Mouse (Mus musculus) lung, postnatal 25 days (tissue): ENCODE measurements around the gene Tcf3.

Source experiments
- DNase-seq: peaks from one replicate; pipeline ENCODE4 v3.0.0; 2022; ENCODE audit warnings: low spot score

The Tcf3 gene

GRCm38 (mm10) chr10:80433513-80434232 lies at the start of gene Tcf3:
Gene Tcf3, minus strand, starts transcription at chr10:80433647.
- peak; percentile 99 for DNase-seq

GRCm38 (mm10) chr10:80481002-80481401 lies 47.6 kb upstream of the Tcf3 start:
- no peak for DNase-seq

- DNase-seq: no peak
Observed at GRCm38 (mm10) chr10:80478531-80478930, 45.1 kb upstream of the Tcf3 start.

GRCm38 (mm10) chr10:80475290-80475959 lies 42.0 kb upstream of the Tcf3 start:
- peak; percentile 86 for DNase-seq

- no peak for DNase-seq
Observed at GRCm38 (mm10) chr10:80465066-80465465, 31.6 kb upstream of the Tcf3 start.

GRCm38 (mm10) chr10:80464381-80465035 lies 31.1 kb upstream of the Tcf3 start:
- no peak for DNase-seq

GRCm38 (mm10) chr10:80461346-80461745 lies 27.9 kb upstream of the Tcf3 start:
- no peak for DNase-seq

GRCm38 (mm10) chr10:80460324-80460723 lies 26.9 kb upstream of the Tcf3 start:
- no peak for DNase-seq

GRCm38 (mm10) chr10:80459671-80460070 lies 26.2 kb upstream of the Tcf3 start:
- no peak for DNase-seq

GRCm38 (mm10) chr10:80459236-80459635 lies 25.8 kb upstream of the Tcf3 start:
- no peak for DNase-seq

- no peak for DNase-seq
Observed at GRCm38 (mm10) chr10:80455697-80456096, 22.2 kb upstream of the Tcf3 start.

- no peak for DNase-seq
Observed at GRCm38 (mm10) chr10:80454781-80455180, 21.3 kb upstream of the Tcf3 start.

GRCm38 (mm10) chr10:80453601-80454000 lies 20.2 kb upstream of the Tcf3 start:
- DNase-seq: no peak

- DNase-seq: no peak
Observed at GRCm38 (mm10) chr10:80450599-80450998, 17.2 kb upstream of the Tcf3 start.

GRCm38 (mm10) chr10:80445898-80446601 lies 12.6 kb upstream of the Tcf3 start:
- DNase-seq: peak; percentile 82

GRCm38 (mm10) chr10:80445052-80445451 lies 11.6 kb upstream of the Tcf3 start:
- no peak for DNase-seq

- no peak for DNase-seq
Observed at GRCm38 (mm10) chr10:80444339-80445045, 11.0 kb upstream of the Tcf3 start.

- DNase-seq: no peak
Observed at GRCm38 (mm10) chr10:80443575-80444278, 10.3 kb upstream of the Tcf3 start.

GRCm38 (mm10) chr10:80442989-80443388 lies 9.5 kb upstream of the Tcf3 start:
- no peak for DNase-seq

GRCm38 (mm10) chr10:80441598-80441997 lies 8.2 kb upstream of the Tcf3 start:
- no peak for DNase-seq

GRCm38 (mm10) chr10:80440031-80440430 lies 6.6 kb upstream of the Tcf3 start:
- no peak for DNase-seq
